Mouse (Mus musculus) right cerebral cortex, postnatal 36 days (tissue): ENCODE data around the gene Npy.

Experiments used
- DNase-seq, 2 experiments: peaks; one replicate each; pipeline ENCODE4 v3.0.0; 2022; ENCODE audit warnings: low spot score in 2 of 2, mixed read lengths in 1 of 2

Gene Npy

DNA sequence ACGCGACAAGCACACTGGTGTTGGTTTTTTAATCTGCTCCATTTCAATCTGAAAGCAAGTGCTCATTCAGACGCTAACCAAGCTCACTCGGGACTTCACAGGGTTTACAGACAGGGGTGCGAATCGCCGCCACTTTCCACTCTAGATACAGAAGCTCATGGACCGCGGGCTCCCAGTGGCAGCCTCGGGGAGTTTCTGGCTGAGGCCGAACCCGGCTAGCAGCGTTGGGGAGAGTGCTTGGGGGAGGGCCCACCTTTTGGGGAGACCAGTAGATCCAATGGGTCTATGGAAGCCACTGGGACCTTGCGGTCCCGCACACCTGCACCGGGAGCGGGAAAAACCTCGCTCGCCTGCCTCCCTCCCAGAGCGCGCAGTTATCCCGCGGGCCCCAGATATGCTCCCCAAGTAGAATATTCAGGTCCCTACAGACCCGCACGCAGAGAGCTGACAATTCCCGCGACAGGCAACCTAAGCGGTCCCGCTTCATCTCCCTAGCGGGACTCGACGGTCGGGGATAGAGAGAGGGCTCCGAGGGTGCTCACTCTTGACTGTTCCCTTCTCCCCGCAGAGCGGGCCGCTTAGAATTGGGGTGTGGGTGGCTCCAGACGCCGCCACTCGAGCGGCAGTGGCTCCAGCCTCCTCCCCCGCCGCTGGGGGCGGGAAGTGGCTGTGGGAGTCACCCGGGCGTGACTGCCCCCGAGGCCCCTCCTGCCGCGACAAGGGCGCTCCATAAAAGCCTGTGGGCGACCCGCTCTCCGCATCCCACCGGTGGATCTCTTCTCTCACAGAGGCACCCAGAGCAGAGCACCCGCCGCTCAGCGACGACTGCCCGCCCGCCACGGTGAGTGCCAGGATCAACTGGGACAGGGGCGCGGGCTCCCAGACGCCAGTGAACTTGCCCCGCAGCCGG lies at the start of gene Npy:
TSS of gene Npy (plus strand) at position 750 of the 910 bp plus-strand sequence.
- no peak for DNase-seq

DNA sequence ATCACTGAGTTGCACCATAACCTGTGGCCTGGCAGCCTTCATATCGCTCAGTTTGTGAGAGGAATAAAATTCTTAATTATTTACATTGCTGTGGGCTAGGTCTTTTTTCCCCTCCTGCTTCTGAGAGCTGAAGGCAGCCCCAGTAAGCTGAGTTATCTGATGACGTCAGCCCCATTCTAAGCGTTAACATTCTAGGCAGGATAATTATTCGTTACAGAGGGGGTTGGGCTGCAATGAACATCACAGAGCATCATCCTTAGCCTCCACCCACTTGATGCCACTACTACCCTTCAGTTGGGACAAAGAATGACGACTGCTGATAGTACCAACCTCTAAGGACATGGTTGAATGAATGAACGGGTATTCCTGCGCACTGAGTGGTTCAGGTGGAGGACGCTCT lies 47.5 kb upstream of the Npy start:
- no peak for DNase-seq

DNA sequence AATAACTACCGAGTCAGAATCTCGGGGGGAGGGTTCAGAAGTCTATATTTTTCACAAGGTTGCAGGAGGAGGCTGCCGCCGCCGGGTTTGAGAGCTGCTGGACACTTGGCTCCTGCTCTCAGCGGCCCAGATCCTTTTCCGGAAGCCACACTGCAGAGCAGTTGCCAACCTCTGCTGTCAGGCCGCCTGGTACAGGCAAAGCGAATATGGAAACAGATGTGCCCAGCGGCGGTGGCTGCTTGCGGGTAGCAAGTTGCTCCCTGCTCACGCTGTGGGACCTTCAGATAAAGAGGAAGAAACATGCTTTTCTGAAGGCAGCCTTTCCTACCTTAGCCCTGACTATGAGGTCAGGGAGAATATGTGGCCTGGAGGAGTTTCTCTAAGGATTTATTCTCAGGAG lies 44.4 kb upstream of the Npy start:
- no peak for DNase-seq

DNA sequence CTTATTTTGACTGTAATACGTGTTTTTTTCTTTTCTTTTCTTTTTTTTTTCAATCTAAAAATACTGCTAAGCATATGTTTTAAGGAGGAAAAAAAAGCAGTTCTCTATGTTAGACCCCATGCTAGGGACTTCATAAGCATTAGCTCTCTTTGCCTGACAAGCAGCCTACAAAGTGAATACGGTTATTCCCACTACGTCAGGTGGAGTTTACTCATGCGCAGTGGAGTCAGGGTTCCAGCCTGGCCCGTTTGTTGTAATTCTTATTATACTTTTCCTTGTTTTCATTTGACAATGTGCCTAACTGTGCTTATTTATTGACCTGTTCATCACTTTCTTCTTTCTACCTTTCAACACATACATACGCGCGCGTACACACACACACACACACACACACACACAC lies 43.8 kb upstream of the Npy start:
- DNase-seq = no peak

DNA sequence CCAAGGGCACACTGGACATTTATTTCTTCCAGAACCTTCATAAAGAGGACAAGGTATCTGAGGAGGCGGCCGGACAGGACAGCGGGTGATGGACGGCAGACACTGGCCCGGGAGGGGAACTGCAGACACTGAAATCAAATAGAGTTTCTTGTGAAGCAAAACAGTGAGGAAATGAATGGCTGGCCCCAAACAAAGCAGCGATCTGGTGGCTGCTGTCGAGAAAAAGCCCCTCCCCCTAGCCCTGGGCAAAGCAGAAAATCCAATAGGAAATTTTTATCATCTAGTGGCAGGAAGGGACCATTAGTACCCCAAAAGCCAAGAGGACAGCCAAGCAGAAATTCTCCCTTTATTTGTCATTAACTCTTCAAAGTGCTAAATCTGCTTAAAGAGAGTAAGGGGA lies 42.9 kb upstream of the Npy start:
- no peak for DNase-seq

DNA sequence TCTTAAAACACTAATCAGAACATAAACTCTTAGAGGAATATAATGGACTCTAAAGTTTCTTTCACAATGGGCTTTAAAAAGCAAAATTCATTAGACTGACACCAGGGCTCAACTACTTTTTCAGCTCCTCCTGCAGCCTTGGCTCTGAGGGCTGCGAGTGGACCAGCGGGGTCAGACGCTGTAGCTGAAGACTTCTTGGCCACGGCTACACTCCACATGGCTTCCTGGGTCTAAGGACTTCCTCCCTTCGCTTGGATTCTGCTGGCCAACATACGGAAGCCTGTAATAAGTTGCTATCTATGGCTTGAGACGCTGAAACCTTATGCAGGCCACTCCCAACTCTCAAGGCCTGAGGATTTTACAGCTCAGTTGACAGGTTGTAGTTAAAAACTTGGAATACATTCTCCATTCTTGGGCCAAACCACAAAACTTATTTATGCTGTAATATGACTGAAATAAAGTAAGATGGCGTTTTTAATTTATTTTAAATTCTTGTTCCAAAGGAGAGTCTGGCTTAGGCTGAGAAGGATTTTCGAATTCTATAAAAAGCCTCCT lies 41.6 kb upstream of the Npy start:
- no peak for DNase-seq

DNA sequence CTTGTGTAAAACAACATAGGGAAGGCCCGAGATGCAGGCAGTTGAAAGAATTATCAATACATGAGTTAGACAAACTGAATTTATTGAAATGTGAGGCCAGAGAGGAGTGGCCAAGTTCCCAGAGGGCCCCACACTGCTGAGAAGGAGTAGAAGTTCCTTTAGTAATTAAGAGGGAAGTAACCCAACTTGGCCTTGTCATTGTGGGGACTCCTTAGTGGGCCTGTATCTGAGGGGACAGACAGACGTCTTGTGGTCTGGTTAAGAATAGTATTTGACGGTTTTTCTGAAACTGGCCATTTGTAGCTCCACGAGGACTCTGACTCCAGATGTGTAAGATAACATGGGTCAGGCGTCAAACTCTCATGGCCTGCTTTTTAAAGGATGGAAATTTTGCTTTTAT lies 40.7 kb upstream of the Npy start:
- DNase-seq = no peak

DNA sequence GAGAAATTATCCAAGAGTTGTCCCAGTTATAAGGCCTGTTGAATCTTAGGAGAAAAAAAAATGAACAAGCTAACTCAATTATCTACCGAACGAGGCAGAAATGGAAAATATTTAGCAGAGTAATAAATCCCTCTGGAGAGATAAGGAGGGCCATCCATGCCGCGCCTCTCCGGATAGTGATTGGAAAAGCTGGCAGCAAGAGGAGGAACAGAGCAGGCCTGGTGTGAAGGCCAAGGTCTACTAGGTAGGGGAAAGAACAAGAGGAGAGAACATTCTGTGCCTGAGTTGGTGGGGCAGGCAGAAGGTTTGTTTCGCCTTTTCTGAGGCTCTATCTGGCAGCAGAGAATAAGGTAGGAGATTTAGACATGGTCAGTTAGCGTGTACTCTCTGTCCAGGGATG lies 39.8 kb upstream of the Npy start:
- no peak for DNase-seq

DNA sequence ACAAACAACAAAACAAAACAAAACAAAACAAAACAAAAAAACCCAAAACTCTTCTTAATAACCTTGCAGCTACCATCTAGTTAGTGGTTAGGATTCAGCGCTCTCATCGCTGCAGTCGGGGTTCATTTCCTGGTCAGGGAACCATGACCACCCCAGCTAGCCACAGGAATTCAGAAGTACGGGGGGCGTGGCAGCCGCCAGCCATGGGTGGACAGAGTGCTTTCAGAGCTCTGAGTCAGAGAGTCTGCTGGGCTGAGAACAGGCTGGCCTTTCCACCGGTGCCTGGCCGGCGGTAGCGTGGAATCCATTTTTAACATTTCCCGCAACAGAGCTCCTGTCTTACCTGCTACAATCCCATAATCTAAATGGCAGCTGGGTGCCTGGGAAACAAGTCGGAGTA lies 30.0 kb upstream of the Npy start:
- DNase-seq = no peak

DNA sequence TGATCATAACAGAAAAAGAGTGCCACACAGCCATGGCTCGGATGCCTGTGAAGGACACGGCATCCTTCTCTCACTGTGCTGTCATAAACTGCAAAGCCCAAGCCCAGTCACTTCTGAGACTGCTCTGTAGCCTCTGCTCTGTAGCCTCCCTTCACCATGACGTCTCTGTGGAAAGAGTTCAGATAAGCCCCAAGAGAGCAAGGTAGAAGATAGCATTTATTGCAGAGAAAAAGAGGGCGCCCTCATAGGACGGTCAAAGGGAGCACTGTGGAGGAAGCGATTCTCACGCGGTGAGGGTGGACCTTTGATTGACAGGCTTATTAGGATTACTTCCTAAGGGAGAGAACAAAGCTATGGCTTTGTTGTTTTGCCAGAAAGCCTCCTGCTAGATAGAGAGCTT lies 18.4 kb upstream of the Npy start:
- DNase-seq = no peak

DNA sequence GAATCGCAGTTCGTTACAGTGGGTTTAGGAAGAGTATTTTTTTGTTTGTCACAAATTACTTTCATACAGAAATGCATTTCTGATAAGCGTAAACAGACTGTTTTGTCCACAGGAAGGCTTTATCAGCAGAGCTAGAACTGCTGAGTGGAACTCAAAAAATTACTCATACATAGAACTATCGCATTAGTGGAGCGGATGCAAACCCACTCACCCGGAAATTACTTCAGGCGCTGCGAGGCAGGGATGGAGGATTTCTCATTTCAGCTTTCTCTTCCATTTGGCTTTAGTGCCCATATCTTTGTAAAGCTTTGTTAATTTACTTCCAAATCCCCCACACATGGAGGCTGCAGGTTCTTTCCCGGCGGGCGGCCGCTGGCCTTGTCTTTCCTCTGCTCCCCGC lies 14.4 kb upstream of the Npy start:
- DNase-seq = no peak

DNA sequence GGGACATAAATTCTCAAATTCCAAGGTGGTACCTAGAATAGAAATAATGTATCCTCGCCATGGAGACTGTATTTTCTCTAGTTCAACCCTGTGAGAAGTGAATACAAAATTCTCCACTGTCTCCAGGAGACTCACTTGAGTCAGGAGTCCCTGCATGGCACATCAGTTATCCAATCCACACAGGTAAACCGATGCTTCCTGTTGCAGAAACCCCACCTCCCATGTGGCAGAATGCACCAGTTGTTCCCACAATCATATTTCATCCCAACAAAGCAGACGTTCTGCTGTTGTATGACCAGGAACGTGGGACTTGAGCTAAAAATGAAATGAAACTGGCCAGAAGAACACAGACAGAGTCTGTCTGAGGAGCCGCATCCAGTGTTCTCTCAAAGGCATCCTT lies 5.3 kb upstream of the Npy start:
- peak in 1 of 2 experiments; percentile 10 for DNase-seq

DNA sequence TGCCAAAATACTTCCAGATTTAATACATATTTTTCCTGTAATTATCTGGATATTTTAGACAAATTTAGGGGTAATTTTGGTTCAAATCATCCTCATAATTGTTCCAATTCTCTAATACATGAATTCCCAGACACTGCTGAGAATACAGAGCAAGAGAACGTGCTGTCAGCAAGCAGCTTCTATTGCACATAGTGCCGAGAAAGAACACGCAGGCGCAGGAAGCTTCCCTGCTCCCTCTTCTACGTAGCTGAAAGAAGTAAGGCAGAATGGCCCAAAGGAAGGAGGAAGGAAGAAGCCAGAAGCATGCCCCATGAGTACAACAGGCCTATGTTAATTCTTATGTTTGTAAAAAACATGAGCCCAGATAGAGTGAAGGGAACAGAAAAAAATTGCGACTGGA lies 4.9 kb upstream of the Npy start:
- DNase-seq = peak in 1 of 2 experiments; percentile 32

DNA sequence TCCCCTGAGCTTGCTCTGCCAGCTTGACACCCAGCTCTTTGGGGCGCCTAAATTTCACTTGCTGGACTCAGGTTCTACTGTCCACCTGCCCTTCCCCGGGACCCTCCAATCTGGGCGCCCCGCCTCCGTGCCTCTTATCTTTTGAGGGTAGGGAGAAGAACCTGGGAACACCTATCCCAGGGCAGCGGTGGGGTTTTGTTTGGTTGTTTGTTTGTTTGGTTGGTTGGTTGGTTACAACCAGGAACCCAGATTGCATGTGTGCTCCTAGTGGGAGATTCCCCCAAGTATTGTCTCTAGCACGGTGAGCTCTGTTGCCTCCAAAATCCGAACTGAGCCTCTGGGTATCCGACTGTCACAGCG lies 341 bp downstream of the Npy start:
- DNase-seq = no peak

DNA sequence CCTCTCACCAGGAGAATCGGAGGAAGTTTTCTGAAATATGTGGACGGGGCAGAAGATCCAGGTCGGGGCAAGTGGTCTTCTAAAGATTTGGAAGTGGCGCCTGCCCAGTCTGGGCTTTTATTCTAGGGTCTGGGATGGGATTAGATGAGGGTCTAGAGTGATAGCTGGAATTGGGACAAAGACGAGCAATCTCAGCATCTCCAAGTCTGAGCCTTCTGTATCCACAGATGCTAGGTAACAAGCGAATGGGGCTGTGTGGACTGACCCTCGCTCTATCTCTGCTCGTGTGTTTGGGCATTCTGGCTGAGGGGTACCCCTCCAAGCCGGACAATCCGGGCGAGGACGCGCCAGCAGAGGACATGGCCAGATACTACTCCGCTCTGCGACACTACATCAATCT lies 861 bp downstream of the Npy start:
- DNase-seq = no peak

DNA sequence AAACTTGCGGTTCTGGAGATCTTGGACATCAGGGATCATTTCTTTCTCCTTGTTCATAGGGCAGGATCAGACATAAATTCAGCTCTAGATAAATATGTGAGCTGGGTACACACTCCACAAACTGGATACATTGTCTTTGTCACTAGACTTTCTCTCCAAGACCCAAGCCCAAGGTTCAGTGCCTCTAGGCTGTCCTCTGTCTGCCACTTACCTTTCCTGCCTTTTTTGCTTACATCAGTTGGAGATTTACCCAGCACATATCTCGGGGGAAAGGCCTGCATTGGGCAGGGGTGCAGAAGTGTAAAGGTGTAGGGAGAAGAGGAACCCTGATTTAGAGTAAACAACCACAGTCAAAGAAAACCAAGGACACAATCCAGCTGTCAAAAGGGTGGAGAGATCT lies 1.3 kb downstream of the Npy start:
- no peak for DNase-seq

DNA sequence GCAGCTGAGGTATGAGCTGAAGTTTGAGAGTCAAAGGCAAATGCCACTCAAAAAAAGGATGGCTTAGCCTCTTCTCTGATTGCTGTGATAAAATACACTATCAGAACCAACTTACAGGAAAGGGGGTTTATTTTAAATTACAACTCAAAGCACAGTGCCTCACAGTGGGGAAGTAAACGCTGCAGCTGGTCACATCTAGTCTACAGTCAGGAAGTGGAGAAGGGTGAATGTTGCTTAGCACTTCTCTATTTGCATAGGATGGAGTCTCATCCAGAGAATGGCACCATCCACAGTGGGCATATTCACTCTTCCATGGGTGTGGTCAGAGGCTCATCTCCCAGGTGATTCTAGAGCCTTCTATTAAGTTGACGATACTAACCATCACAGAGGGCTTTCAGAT lies 9.1 kb downstream of the Npy start:
- no peak for DNase-seq

DNA sequence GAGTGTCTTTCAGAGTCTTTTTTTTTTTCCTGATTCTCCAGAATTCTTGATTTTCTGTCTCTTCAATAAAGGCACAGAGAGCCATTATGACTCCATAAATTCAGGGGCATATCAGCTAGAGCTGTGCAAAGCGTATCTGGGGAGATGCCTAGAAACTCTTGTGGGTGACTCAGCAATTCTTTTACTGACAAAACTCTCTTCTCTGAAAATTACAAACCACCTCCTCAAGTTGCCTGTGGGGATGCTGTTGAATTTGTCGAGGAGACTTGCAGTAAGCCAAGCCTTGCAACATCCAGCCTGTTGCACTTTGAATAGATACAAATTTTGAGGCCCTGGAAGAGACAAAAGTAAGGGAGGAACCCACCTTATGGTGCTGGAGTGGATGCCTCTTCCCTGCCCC lies 34.3 kb downstream of the Npy start:
- peak in 1 of 2 experiments; percentile 16 for DNase-seq

DNA sequence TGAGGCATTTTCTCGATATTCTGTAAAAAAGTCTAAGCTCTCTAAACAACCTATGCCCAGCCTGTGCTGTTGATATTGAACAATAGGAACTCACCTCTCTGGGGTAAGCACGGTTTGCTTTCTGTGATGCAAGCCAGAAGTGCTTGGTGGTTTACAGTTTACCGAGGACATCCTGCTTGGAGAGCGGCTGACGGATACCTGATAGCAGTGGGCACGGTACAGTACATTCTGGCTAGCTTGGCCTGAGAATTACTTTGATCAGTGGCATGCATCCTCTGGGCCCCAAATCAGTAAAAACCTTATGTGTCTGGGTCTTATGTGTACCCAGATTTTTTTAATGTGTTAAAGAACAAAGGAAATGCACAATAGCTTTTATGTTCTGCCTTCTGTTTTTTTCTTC lies 45.1 kb downstream of the Npy start:
- DNase-seq = no peak

DNA sequence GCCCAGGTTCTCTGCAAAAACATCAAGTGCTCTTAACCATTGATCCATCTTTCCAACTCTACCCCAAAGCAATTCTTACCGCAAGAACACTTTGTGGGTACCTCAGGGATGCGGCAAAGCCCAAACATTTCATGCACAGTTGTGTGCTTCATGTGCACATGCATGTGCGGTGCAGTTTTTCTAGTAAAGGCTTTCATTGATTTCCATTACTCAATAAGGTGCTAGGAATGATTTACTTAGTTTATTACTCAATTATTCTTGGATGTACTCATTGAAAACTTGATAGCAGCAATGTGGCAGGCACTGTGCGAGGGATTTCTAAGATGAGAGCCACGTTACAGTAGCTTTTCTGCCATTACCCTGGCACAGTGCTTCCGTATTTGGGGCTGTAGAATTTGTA lies 48.6 kb downstream of the Npy start:
- no peak for DNase-seq

DNA sequence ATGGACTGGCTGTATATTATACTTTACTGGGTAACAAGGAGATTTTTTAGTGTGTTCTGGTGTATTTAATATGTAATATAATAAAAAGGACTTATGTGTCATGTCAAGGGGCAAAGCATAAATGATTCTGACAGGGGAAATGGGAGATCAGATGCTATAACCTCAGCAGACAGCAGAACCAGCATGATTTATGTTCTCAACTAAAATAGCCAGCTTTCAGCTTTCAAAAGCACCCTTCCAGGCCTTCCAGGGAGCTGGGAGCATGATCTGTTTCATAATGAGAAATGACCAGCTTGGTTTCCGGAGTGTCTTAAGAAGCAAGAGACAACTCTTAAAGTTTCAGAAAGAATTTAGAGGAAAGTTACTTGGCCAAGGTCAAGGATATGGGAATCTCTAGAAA lies 51.0 kb downstream of the Npy start:
- no peak for DNase-seq

DNA sequence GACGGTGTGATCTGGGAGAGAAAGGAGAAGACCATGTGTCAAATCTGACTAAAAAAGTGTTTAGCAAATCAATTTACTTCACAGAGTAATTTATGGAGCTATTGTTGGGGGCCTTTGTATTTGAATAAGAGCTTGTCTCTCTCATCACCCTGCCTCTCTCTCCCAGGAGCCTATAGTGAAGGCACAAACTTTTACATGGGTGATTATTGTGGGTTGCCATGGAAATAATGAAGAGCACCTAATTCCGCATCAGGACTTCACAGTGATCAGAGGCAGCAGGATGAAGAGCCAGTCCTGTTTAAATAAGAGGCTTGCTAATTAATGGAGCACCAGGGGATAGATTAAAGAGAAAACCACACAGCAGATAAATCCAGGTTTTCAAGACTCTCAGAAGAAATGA lies 52.6 kb downstream of the Npy start:
- DNase-seq = no peak

DNA sequence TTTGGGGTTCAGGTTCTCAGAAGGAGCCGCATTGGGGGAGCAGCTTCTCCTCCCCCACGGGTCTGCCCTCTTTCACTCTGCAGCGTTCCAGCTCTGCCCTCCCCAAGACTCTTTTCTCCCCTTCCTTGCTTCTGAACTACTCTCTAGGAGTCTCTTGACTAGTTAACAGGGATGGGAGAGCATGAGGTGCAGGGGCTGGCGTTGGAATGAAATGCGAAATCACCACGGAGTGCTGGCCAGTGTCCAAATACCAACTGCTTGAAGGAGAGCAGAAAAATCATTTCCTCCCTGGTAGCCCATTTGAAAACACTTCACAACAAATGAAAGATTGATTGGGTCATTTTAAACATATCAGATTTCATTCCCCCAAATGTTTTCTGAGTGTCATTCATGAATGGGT lies 53.3 kb downstream of the Npy start:
- no peak for DNase-seq
